Mouse (Mus musculus) embryonic facial prominence, embryonic 11.5 days (tissue): ENCODE measurements around the gene Spesp1. TPM values are rescaled to one million over a fixed set of nuclear protein-coding genes. Genes with fewer than 3 reads are reported as not detected.

Experiments
- ATAC-seq: fragments of 200-750 bp; cut with Nextera tagmentation; replicated peaks from 2 replicates; pipeline ENCODE4 v1.8.0; 2017; ENCODE audit warnings: low read depth; ENCODE audit not compliant: insufficient number of reproducible peaks, low FRiP score, low TSS enrichment
- DNase-seq: peaks from one replicate; pipeline ENCODE4 v3.0.0-alpha.2; 2015; ENCODE audit warnings: low spot score
- H3K27ac ChIP-seq: fragments of 300-500 bp; sonication (generic); replicated peaks from 2 replicates; pipeline ENCODE4 v1.5.1; 2014; ENCODE audit warnings: mild to moderate bottlenecking, low read depth, low read length, control low read depth
- H3K27me3 ChIP-seq: fragments of 300-500 bp; sonication (generic); 2 replicates; pipeline ENCODE4 v1.6.1; 2014; ENCODE audit warnings: mild to moderate bottlenecking, low read length, moderate library complexity, mixed read lengths; ENCODE audit not compliant: control insufficient read depth, insufficient read depth
- H3K36me3 ChIP-seq: fragments of 300-500 bp; sonication (generic); replicated peaks from 2 replicates; pipeline ENCODE4 v1.6.1; 2014; ENCODE audit warnings: low read depth, mild to moderate bottlenecking, low read length, moderate library complexity, mixed read lengths; ENCODE audit not compliant: control insufficient read depth, insufficient read depth
- H3K4me1 ChIP-seq: fragments of 300-500 bp; sonication (generic); 2 replicates; pipeline ENCODE4 v1.6.1; 2014; ENCODE audit warnings: low read length, mixed read lengths; ENCODE audit not compliant: control insufficient read depth, insufficient read depth
- H3K4me2 ChIP-seq: fragments of 300-500 bp; sonication (generic); 2 replicates; pipeline ENCODE4 v1.6.1; 2014; ENCODE audit warnings: low read depth, mild to moderate bottlenecking, control low read depth, low read length, moderate library complexity
- H3K4me3 ChIP-seq: fragments of 300-500 bp; sonication (generic); 2 replicates; pipeline ENCODE4 v1.5.1; 2014; ENCODE audit warnings: low read depth, low read length, control low read depth
- H3K9ac ChIP-seq: fragments of 300-500 bp; sonication (generic); replicated peaks from 2 replicates; pipeline ENCODE4 v1.6.1; 2014; ENCODE audit warnings: mild to moderate bottlenecking, control low read depth, low read length
- H3K9me3 ChIP-seq: fragments of 300-500 bp; sonication (generic); replicated peaks from 2 replicates; pipeline ENCODE4 v1.6.1; 2016; ENCODE audit warnings: mild to moderate bottlenecking, low read length, inconsistent platforms, mixed read lengths; ENCODE audit not compliant: control insufficient read depth
- WGBS: fragments of 180-500 bp; shearing (Covaris S2); extraction: QIAGEN DNeasy Blood & Tissue Kit; methylation state at CpG from one replicate; pipeline ENCODE4 v1.1.7; 2014; 5-methylcytosine and 5-hydroxymethylcytosine counted together
- microRNA-seq: library from miRNA; unstranded; fragments of <30 nt; microRNA quantifications from one replicate; pipeline ENCODE4, GENCODE M21; 2016; ENCODE audit warnings: borderline number of aligned reads
- polyA plus RNA-seq: library from polyadenylated mRNA; unstranded; fragments of >200 nt; fragmentation: Nextera tagmentation; extraction: Ambion mirVana; gene quantifications from 2 replicates; pipeline ENCODE4 v1.2.1, GENCODE M21; 2014

Spesp1 gene
- polyA plus RNA-seq, 1 experiment from 2014 or later: not detected

DNA sequence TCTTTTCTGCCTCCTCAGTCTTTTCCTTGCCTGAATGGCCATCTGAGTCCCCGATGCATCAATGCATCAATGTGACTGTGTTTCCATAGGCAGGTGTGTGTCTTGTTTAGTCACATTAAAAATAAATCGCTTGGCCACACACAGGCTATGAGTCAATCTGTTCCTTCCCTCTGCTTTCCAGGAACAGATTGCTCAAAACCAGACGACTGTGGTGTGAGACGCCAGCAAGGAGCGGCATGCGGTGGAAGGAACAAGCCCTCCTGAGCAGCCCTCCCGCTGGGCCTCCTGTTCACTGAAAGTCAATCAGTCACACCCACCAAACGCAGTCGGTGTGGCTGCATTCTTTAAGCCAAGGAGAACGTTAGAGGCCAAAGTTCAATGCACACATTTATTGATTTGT is 59.5 kb downstream of the Spesp1 start:
- Histone ChIP-seq H3K4me3 (no peak overlapping the region), H3K36me3 (no peaks in the 10 kb centered on the region), H3K27me3 (no peaks in the 10 kb centered on the region), H3K4me2 (no peak overlapping the region), H3K4me1 (no peaks in the 10 kb centered on the region), H3K9ac (no peak overlapping the region), H3K9me3 (no peaks in the 10 kb centered on the region), H3K27ac (no peak overlapping the region)
- DNase-seq (peak; percentile 8), ATAC-seq (no peak)
- WGBS: 21% methylated on average over 10 of the region's 10 CpGs

DNA sequence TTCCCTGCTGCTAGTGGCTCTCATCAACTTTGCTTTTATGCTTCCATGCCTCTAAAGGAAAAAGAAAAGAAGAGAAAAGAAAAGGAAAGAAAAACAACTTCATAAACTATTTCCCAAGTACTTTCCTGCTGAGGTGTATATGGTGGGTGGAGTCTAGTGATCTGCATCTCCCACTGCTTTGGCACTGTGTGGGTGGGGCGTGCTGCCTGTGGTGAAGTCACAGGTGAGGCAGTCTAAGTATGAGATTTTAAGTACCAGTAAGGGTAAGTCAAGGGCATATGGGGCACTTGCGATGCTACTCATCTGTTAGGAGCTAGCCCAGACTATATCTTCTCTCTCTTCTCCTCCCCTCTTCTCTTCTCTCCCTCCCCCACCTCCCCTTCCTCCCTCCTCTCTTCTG is 60.0 kb downstream of the Spesp1 start:
- no peak for ATAC-seq
- H3K27me3 ChIP-seq: no peaks in the 10 kb centered on the region
- 89% methylated on average over 2 of the region's 2 CpGs for WGBS
- no peaks in the 10 kb centered on the region for H3K4me1 ChIP-seq
- DNase-seq: no peak
- no peak overlapping the region for H3K27ac ChIP-seq
- H3K4me2 ChIP-seq: no peak overlapping the region
- H3K4me3 ChIP-seq: no peak overlapping the region
- no peaks in the 10 kb centered on the region for H3K9me3 ChIP-seq
- no peak overlapping the region for H3K9ac ChIP-seq
- H3K36me3 ChIP-seq: no peaks in the 10 kb centered on the region

Small RNA genes within 50 kb of the gene (microRNA-seq; reads per million reads assigned to microRNA genes)
- not detected for gene Gm25603

Other genes starting within 250 kb of the Spesp1 start
- gene Glce, start 159.6 kb downstream of the Spesp1 start, polyA plus RNA-seq: 31.7 and 33.3 TPM in 2 replicates
- 221 and 228 TPM in 2 replicates for gene Anp32a, start 59.1 kb upstream of the Spesp1 start, polyA plus RNA-seq